Mouse (Mus musculus) heart, postnatal 0 days (tissue): Measurements from ENCODE around the gene Gm7534.

ENCODE experiments used
- CTCF ChIP-seq: IDR thresholded peaks from 2 replicates; pipeline ENCODE4 v1.5.1; 2016; ENCODE audit warnings: antibody characterized with exemption, control low read depth, low read depth
- EP300 ChIP-seq: IDR thresholded peaks from 2 replicates; pipeline ENCODE4 v1.6.1; 2016; ENCODE audit warnings: antibody characterized with exemption, low read depth

- TF ChIP-seq CTCF: no peak
- no peak for TF ChIP-seq EP300
These were observed 44.0 kb upstream of the Gm7534 start, which contains the start of gene Gm30191 for GRCm38 (mm10) chr4:134246719-134247258.
